Mouse (Mus musculus): Measurements from ENCODE around the gene 3830417A13Rik. TPM values are rescaled to one million over a fixed set of nuclear protein-coding genes. Genes with fewer than 3 reads are reported as not detected.

Gene 3830417A13Rik
- not detected for total RNA-seq (2022)

DNA sequence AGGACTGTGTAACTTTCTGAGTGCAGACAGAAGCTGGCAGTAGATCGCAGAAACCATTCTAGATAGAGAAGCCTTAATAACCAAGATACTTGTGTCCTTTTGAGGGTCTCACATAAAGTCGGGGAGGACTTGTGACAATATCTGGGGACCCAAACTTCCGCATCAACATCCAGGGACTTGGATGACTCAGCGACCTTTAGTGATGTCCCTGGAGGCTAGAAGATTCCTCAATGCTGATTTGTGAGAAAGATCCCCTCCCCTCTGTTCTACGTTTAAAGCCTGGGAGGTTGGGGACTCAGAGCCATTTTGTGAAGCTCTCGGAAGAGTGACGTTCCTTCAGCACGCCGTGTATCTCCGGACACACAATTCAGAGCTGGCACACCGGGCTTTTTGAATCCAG lies at the start of gene 3830417A13Rik:
Gene 3830417A13Rik, plus strand, starts transcription at position 301 of the 400 bp plus-strand sequence.
- no peak for DNase-seq (ENCODE audit: low spot score in 2 of 2)

- DNase-seq (ENCODE audit: low spot score in 2 of 2): no peak
Measured at GRCm38 (mm10) chrX:64152098-64152497, 21.2 kb upstream of the 3830417A13Rik start, which contains the start of gene Gm6760. Gene Gm6760 (minus strand): TSS chrX:64152198.

- DNase-seq (ENCODE audit: low spot score in 2 of 2): no peak
Measured at GRCm38 (mm10) chrX:64181246-64181645, 7.9 kb downstream of the 3830417A13Rik start.

Other genes with a start within 250 kb of the 3830417A13Rik start
- not detected for gene Gm6760, start 21.4 kb upstream of the 3830417A13Rik start, total RNA-seq (2022)
- 10 to 100 TPM; 35.7 to 53.5 (median 43.4) TPM for gene Slitrk4, start 103.4 kb downstream of the 3830417A13Rik start, total RNA-seq (2022)